Mouse (Mus musculus): ENCODE measurements around the gene Kdm7a.

GRCm38 (mm10) chr6:39115438-39115837 lies 91.2 kb downstream of the Kdm7a start:
- TF ChIP-seq CTCF (IDR thresholded peaks at IDR 0.05; ENCODE audit: extremely low read depth, insufficient read depth, low read length) (no peak), POLR2A (IDR thresholded peaks at IDR 0.05; ENCODE audit: extremely low read depth, insufficient read depth, low read length) (no peak)
